Mouse (Mus musculus) kidney, adult 11 months (tissue): ENCODE measurements around the gene Gm8765.
"Not testable (repeated sequence)": the region's sequence is repeated elsewhere in the genome, so short reads cannot be mapped to it uniquely, and the experiment has no call there.

ENCODE experiments used
- DNase-seq: peaks from one replicate; pipeline ENCODE4 v3.0.0; 2022

Gm8765 gene

GRCm38 (mm10) chr13:50698012-50698411 is at the start of gene Gm8765:
TSS of gene Gm8765 (plus strand) at chr13:50698312.
- not testable (repeated sequence) for DNase-seq

GRCm38 (mm10) chr13:50648771-50649170 is 49.3 kb upstream of the Gm8765 start:
- not testable (repeated sequence) for DNase-seq

GRCm38 (mm10) chr13:50750282-50750681 is 52.2 kb downstream of the Gm8765 start:
- DNase-seq, result not testable (repeated sequence)

GRCm38 (mm10) chr13:50751732-50752131 is 53.6 kb downstream of the Gm8765 start:
- no peak for DNase-seq

- not testable (repeated sequence) for DNase-seq
Measured at GRCm38 (mm10) chr13:50752961-50753360, 54.8 kb downstream of the Gm8765 start.
